9 mouse cellular contexts compared by ENCODE assay signal in the genomic region with DNA sequence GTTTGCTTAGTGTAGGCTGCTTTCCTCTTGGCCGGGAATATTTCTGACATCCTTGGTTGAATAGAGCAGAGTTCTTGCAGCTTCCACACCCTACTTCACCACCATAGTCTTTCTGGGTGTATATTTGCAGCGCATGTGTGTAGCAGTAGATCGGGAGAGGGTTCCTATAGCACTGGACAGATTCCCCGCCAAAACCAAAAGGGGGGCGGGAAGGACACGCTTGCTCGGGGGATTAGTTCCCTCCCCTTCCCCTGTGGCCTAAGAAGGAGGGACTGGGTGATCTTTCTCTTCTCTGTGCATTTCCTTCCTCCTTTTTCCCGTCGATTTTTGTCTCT. TPM values are rescaled to one million over a fixed set of nuclear protein-coding genes. Genes with fewer than 3 reads are reported as not detected.
A peak's percentile ranks its signal among the peaks of the same experiment; 100 is the strongest.
DNase-seq lines count a peak whose midpoint lies in the region; ATAC-seq and TF ChIP-seq lines count a peak whose summit lies in the region.
"Had no signal": no experiment of that assay in that cellular context is flagged by ENCODE, and none has a peak within 500 bp of the region (broad histone marks: within the 10 kb centered on the region; RNA-seq: fewer than 3 reads in every experiment).

No protein-coding gene starts in this region.

- no peaks in the 10 kb centered on the region for H3K79me2 ChIP-seq in myocyte (ENCODE audit: control insufficient read depth, insufficient read depth)

- TF ChIP-seq CTCF in kidney, adult 2 months (conservative IDR thresholded peaks at IDR 0.05; ENCODE audit: insufficient read depth, insufficient read length, low read depth, low read length), result no peak

- intact Hi-C loops in left cerebral cortex, postnatal 10 days (cut with DNase I), result loop anchor here (5.0 kb wide), 1 partner anchor 150 kb away; no protein-coding TSS in a partner anchor

- H3K36me3 ChIP-seq in kidney, adult 2 months (ENCODE audit: control insufficient read depth, insufficient read depth, low read length), result no peaks in the 10 kb centered on the region
- no peaks in the 10 kb centered on the region for H3K36me3 ChIP-seq in embryonic facial prominence, embryonic 12.5 days
- no peaks in the 10 kb centered on the region for H3K36me3 ChIP-seq in intestine, embryonic 16.5 days (ENCODE audit: control insufficient read depth, insufficient read depth, low read length)
- H3K36me3 ChIP-seq in myocyte (ENCODE audit: control insufficient read depth, insufficient read depth), result no peaks in the 10 kb centered on the region

- TF ChIP-seq POLR2A in kidney, adult 2 months (IDR thresholded peaks at IDR 0.05; ENCODE audit: low read depth, low read length), result no peak
- no peak for TF ChIP-seq POLR2A in myocyte (IDR thresholded peaks at IDR 0.05; ENCODE audit: insufficient read length, low read depth)

- H3K4me3 ChIP-seq in kidney, adult 2 months (ENCODE audit: insufficient read depth, low read depth, low read length), result peak overlapping the region; percentile 43; the same call in 1 of the 2 replicates
- H3K4me3 ChIP-seq in embryonic facial prominence, embryonic 12.5 days, result peak overlapping the region; percentile 51
- H3K4me3 ChIP-seq in intestine, embryonic 16.5 days (ENCODE audit: low read length), result peak overlapping the region; percentile 55
- no peak overlapping the region for H3K4me3 ChIP-seq in myocyte

- H3K27ac ChIP-seq in kidney, adult 2 months (ENCODE audit: insufficient read depth, low read depth, low read length), result no peak overlapping the region
- no peak overlapping the region for H3K27ac ChIP-seq in embryonic facial prominence, embryonic 12.5 days
- H3K27ac ChIP-seq in intestine, embryonic 16.5 days (ENCODE audit: low read length), result no peak overlapping the region

- H3K9ac ChIP-seq in embryonic facial prominence, embryonic 12.5 days, result no peak overlapping the region
- no peak overlapping the region for H3K9ac ChIP-seq in intestine, embryonic 16.5 days (ENCODE audit: low read depth, low read length)

- no peaks in the 10 kb centered on the region for H3K9me3 ChIP-seq in embryonic facial prominence, embryonic 12.5 days
- H3K9me3 ChIP-seq in intestine, embryonic 16.5 days (ENCODE audit: control insufficient read depth, low read length), result no peaks in the 10 kb centered on the region

- peak overlapping the region; percentile 97 for H3K4me2 ChIP-seq in embryonic facial prominence, embryonic 12.5 days (replicated peaks)
- H3K4me2 ChIP-seq in intestine, embryonic 16.5 days (ENCODE audit: low read depth, low read length), result peak overlapping the region; percentile 99
- H3K4me2 ChIP-seq in myocyte (ENCODE audit: low read depth), result peak overlapping the region; percentile 50

- peaks cover 12% of the 10 kb centered on the region; the same call in 1 of the 2 replicates for H3K27me3 ChIP-seq in kidney, adult 2 months (replicated peaks; ENCODE audit: control insufficient read depth, insufficient read depth, low read length)
- peaks cover 87% of the 10 kb centered on the region for H3K27me3 ChIP-seq in embryonic facial prominence, embryonic 12.5 days
- H3K27me3 ChIP-seq in intestine, embryonic 16.5 days (replicated peaks; ENCODE audit: control insufficient read depth, insufficient read depth, low read length), result peaks cover 84% of the 10 kb centered on the region
- peaks cover 63% of the 10 kb centered on the region for H3K27me3 ChIP-seq in myocyte (ENCODE audit: control insufficient read depth, insufficient read depth, insufficient read length)
- H3K27me3 ChIP-seq: Patski had no signal

- ATAC-seq in embryonic facial prominence, embryonic 12.5 days (ENCODE audit: insufficient number of reproducible peaks, insufficient read depth, low FRiP score, low TSS enrichment), result no peak
- no peak for ATAC-seq in intestine, embryonic 16.5 days

- 10% methylated on average over 9 of the region's 9 CpGs for WGBS in kidney, adult 2 months
- 2% methylated on average over 9 of the region's 9 CpGs for WGBS in embryonic facial prominence, embryonic 12.5 days
- WGBS in intestine, embryonic 16.5 days, result 3% methylated on average over 9 of the region's 9 CpGs

- H3ac ChIP-seq in myocyte (ENCODE audit: control insufficient read depth, insufficient read length), result peak overlapping the region; percentile 28

- H3K4me1 ChIP-seq in kidney, adult 2 months (ENCODE audit: control insufficient read depth, insufficient read depth, low read length), result no peaks in the 10 kb centered on the region
- H3K4me1 ChIP-seq in embryonic facial prominence, embryonic 12.5 days, result peaks cover 8% of the 10 kb centered on the region; the same call in 1 of the 2 replicates
- peaks cover 9% of the 10 kb centered on the region for H3K4me1 ChIP-seq in intestine, embryonic 16.5 days (ENCODE audit: control insufficient read depth, insufficient read depth, low read length)

- no peak for DNase-seq in kidney, adult 2 months
- no peak for DNase-seq in kidney, adult 18-20 months
- DNase-seq in cerebellum, postnatal 10 days, result no peak
- no peak for DNase-seq in left cerebral cortex, postnatal 10 days (ENCODE audit: extremely low spot score in 1 of 2, low spot score in 2 of 2)
- DNase-seq in adrenal gland, postnatal 10 days, result no peak

TF ChIP-seq in myocyte, 11 proteins besides CTCF, POLR2A, EP300 and RAD21:
- TF ChIP-seq MAX (IDR thresholded peaks at IDR 0.05; ENCODE audit: low read depth) (no peak), MYOD1 (IDR thresholded peaks at IDR 0.05; ENCODE audit: control insufficient read depth in 1 of 3, insufficient read length in 2 of 3, low read depth in 2 of 3) (no peak), SRF (IDR thresholded peaks at IDR 0.05; ENCODE audit: control insufficient read depth, insufficient read length, low read depth) (no peak), POLR2AphosphoS2 (IDR thresholded peaks at IDR 0.05; ENCODE audit: insufficient read length, low read depth) (no peak), MYOG (IDR thresholded peaks at IDR 0.05; ENCODE audit: control insufficient read depth in 1 of 3, insufficient read depth in 1 of 3, insufficient read length in 2 of 3, low read depth in 2 of 3) (no peak), TCF12 (IDR thresholded peaks at IDR 0.05; ENCODE audit: insufficient read depth, poor library complexity, severe bottlenecking) (no peak), TCF3 (IDR thresholded peaks at IDR 0.05; ENCODE audit: insufficient read length, low read depth) (no peak)
TF ChIP-seq in myocyte: peak in this region for 0.

RNA-seq across cellular contexts. Expression of gene Tal1, which starts 6.3 kb away (rescaled TPM):
- polyA plus RNA-seq in kidney, adult 2 months (2012; rRNA removed), result 1.7 and 1.8 TPM in 2 replicates
- polyA plus RNA-seq in embryonic facial prominence, embryonic 12.5 days (2016; fragmentation: Nextera tagmentation; extraction: Ambion mirVana), result 2.3 and 2.5 TPM in 2 replicates
- polyA plus RNA-seq in intestine, embryonic 16.5 days (2015; fragmentation: Nextera tagmentation; extraction: Ambion mirVana), result 0.38 and 0.70 TPM in 2 replicates
- polyA plus RNA-seq in myocyte (2012; fragmentation: generic; extraction: Trizol), result not detected
- total RNA-seq in left cerebral cortex, postnatal 10 days (2021), result 1 to 10 TPM; 2.0 to 2.6 TPM
- 1 to 10 TPM; 5.4 to 7.7 TPM for total RNA-seq in adrenal gland, postnatal 10 days (2021)

RNA-seq across cellular contexts. Expression of gene Pdzk1ip1, which starts 26.0 kb away (rescaled TPM):
- 3,641 and 4,008 TPM in 2 replicates for polyA plus RNA-seq in kidney, adult 2 months (2012; rRNA removed)
- polyA plus RNA-seq in embryonic facial prominence, embryonic 12.5 days (2016; fragmentation: Nextera tagmentation; extraction: Ambion mirVana), result 11.7 and 15.4 TPM in 2 replicates
- polyA plus RNA-seq in intestine, embryonic 16.5 days (2015; fragmentation: Nextera tagmentation; extraction: Ambion mirVana), result 256 and 335 TPM in 2 replicates
- polyA plus RNA-seq in myocyte (2012; fragmentation: generic; extraction: Trizol), result 0.30 TPM
- total RNA-seq in left cerebral cortex, postnatal 10 days (2021), result under 1 TPM; 0.58 to 0.59 TPM
- 1 to 10 TPM in 1 of 2 experiments, under 1 TPM in 1; 0.99 to 1.9 TPM for total RNA-seq in adrenal gland, postnatal 10 days (2021)

Comparison
In these comparisons a context has a peak if more than half of its experiments do, and no peak if none do; other contexts are left out.
1. RNA of gene Pdzk1ip1, which starts 26.0 kb away (polyA plus RNA-seq): 3,641 to 4,008 TPM in kidney, adult 2 months and 256 to 335 TPM in intestine, embryonic 16.5 days; 11.7 to 15.4 TPM in embryonic facial prominence, embryonic 12.5 days and 0.30 TPM in myocyte (single experiment); every median in the first group is over 10 times any median in the second.
2. Peak in every context shown above with its lines, with median percentiles within 50 percentile points of each other: H3K4me2 ChIP-seq.